Mouse (Mus musculus): ENCODE measurements at regions not wholly inside any gene's neighbourhood (a gene's known extent, or its start where the extent isn't known, plus 50 kb on each side); places are given as distances from the start of the nearest gene placed in this dataset.
A peak's percentile ranks its signal among the peaks of the same experiment; 100 is the strongest.

- Histone ChIP-seq H3K36me3 (no peaks in the 10 kb centered on the region), H3K9ac (no peak overlapping the region), H3K4me2 (replicated peaks) (no peak overlapping the region), H3K27ac (replicated peaks) (no peak overlapping the region), H3K27me3 (no peaks in the 10 kb centered on the region), H3K9me3 (replicated peaks) (0 out of 2 replicates have a peak, but pooled peaks cover 3% of the 10 kb centered on the region), H3K4me1 (peaks cover 21% of the 10 kb centered on the region), H3K4me3 (replicated peaks) (no peak overlapping the region)
- WGBS, result 75% methylated on average over 2 of the region's 2 CpGs
- ATAC-seq (ENCODE audit: insufficient number of reproducible peaks, low FRiP score, low TSS enrichment, low read depth), result no peak
These were observed 164.0 kb downstream of the Mex3b start for GRCm38 (mm10) chr7:83031101-83031500.

DNA sequence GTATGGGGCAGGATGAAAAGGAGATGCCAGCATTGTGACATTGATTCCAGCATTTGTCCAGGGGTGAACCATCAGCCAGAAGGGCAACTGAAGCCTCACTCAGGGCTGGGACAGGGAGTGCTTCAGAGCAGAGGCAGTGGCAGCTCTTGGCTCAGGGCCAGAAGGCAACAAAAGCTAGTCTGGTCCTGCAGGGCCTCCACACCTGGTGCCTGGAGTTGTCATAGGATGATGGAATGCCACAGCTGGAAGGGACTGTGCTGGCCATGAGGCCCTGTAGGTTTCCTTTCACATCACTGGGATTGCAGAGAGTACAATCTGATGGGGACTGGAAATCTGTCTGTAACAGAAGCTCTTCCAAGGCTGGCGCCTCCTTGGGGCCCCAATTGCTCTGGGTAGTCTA lies 164.9 kb downstream of the Mex3b start:
- 68% methylated on average over 1 of the region's 1 CpGs for WGBS
- Histone ChIP-seq H3K4me2 (replicated peaks) (no peak overlapping the region), H3K27me3 (no peaks in the 10 kb centered on the region), H3K9me3 (replicated peaks) (0 out of 2 replicates have a peak, but pooled peaks cover 3% of the 10 kb centered on the region), H3K4me1 (peaks cover 25% of the 10 kb centered on the region), H3K27ac (replicated peaks) (no peak overlapping the region), H3K9ac (no peak overlapping the region), H3K4me3 (replicated peaks) (no peak overlapping the region), H3K36me3 (no peaks in the 10 kb centered on the region)
- peak; percentile 64 for ATAC-seq (ENCODE audit: insufficient number of reproducible peaks, low FRiP score, low TSS enrichment, low read depth)

DNA sequence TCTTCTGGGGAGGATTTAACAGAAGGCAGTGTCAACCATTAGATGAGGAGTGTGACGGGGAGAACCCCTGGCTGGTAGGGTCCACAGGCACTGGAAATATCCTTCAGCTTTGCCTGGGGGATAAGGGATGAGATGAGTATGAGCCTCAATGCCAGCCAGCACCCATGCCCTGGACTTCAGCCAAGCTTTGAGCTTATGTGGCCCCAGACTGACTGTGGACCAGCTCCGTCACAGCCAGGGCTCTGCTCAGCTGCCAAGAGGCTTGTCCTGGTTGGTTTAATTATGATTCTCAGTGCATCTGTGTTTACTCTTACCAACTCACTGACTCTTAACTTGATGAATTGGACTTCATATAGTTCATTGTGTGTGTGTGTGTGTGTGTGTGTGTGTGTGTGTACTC lies 165.8 kb downstream of the Mex3b start:
- Histone ChIP-seq H3K4me3 (replicated peaks) (no peak overlapping the region), H3K36me3 (no peaks in the 10 kb centered on the region), H3K4me2 (replicated peaks) (no peak overlapping the region), H3K27ac (replicated peaks) (0 out of 2 replicates have a peak overlapping the region, but pooled peaks have one; percentile 23), H3K9ac (no peak overlapping the region), H3K4me1 (peaks cover 29% of the 10 kb centered on the region), H3K9me3 (replicated peaks) (0 out of 2 replicates have a peak, but pooled peaks cover 3% of the 10 kb centered on the region), H3K27me3 (no peaks in the 10 kb centered on the region)
- 70% methylated on average over 2 of the region's 2 CpGs for WGBS
- ATAC-seq (ENCODE audit: insufficient number of reproducible peaks, low FRiP score, low TSS enrichment, low read depth), result no peak

- Histone ChIP-seq H3K4me3 (replicated peaks) (no peak overlapping the region), H3K9ac (no peak overlapping the region), H3K36me3 (no peaks in the 10 kb centered on the region), H3K4me1 (peaks cover 33% of the 10 kb centered on the region), H3K27me3 (no peaks in the 10 kb centered on the region), H3K9me3 (replicated peaks) (0 out of 2 replicates have a peak, but pooled peaks cover 3% of the 10 kb centered on the region), H3K27ac (replicated peaks) (peak overlapping the region; percentile 81), H3K4me2 (replicated peaks) (no peak overlapping the region)
- ATAC-seq (ENCODE audit: insufficient number of reproducible peaks, low FRiP score, low TSS enrichment, low read depth), result no peak
- WGBS, result 81% methylated on average over 3 of the region's 3 CpGs
These were observed 168.1 kb downstream of the Mex3b start for GRCm38 (mm10) chr7:83035190-83035589.

GRCm38 (mm10) chr7:83036397-83036796 lies 169.3 kb downstream of the Mex3b start:
- Histone ChIP-seq H3K4me2 (replicated peaks) (no peak overlapping the region), H3K4me1 (peaks cover 33% of the 10 kb centered on the region), H3K9me3 (replicated peaks) (no peaks in the 10 kb centered on the region), H3K27me3 (no peaks in the 10 kb centered on the region), H3K4me3 (replicated peaks) (no peak overlapping the region), H3K27ac (replicated peaks) (no peak overlapping the region), H3K36me3 (no peaks in the 10 kb centered on the region), H3K9ac (no peak overlapping the region)
- ATAC-seq (ENCODE audit: insufficient number of reproducible peaks, low FRiP score, low TSS enrichment, low read depth), result 0 out of 2 replicates have a peak, but pooled peaks have one; percentile 45
- WGBS, result 29% methylated on average over 2 of the region's 2 CpGs

DNA sequence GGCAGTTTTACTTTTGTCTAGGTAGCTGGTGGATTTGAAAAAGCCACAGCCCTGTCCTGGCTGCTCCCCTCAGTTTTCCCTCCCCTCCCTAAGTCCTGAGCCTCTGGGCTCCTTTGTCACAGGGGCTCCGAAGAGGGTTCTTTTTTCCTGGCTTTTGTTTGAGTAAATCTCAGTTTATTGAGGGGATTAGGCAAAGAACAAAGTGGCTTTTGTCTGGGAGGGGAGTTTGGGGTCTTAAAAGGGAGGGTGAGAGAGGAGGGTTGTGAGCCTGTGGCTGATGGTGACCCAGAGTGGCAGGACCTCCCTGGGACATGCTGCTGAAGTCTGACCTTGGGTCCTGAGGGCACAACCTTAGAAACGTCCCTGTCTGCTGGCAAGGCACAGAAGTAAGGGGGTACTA lies 170.0 kb downstream of the Mex3b start:
- peak overlapping the region; percentile 60 for H3K27ac ChIP-seq (replicated peaks)

DNA sequence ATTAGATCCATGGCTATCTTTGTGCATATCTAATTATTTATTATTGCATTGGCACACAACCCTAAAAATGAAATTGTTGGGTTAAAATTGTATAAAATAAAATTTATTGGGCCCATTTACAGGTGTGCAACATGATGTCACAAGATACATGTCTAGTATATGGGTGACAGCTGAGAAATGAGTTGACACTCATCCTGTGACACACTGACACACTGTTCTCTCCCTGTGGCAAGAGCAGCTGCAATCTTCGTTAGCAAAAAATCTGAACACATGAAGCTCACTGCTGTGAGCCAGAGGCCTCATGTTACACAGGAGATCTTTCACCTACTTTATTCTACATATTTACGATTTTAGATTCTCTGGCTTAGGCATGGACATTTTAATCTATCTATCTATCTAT lies 170.6 kb downstream of the Mex3b start:
- ATAC-seq (ENCODE audit: insufficient number of reproducible peaks, low FRiP score, low TSS enrichment, low read depth), result no peak
- 54% methylated on average over 2 of the region's 2 CpGs for WGBS
- H3K4me1 ChIP-seq, result peaks cover 26% of the 10 kb centered on the region
- no peak overlapping the region for H3K4me2 ChIP-seq (replicated peaks)
- no peaks in the 10 kb centered on the region for H3K9me3 ChIP-seq (replicated peaks)
- no peak overlapping the region for H3K4me3 ChIP-seq (replicated peaks)
- no peaks in the 10 kb centered on the region for H3K27me3 ChIP-seq
- H3K9ac ChIP-seq, result no peak overlapping the region
- no peaks in the 10 kb centered on the region for H3K36me3 ChIP-seq
- H3K27ac ChIP-seq (replicated peaks), result no peak overlapping the region

More for the DNA sequence above, 170.0 kb downstream of the Mex3b start:
- peaks cover 30% of the 10 kb centered on the region for H3K4me1 ChIP-seq
- H3K27me3 ChIP-seq, result no peaks in the 10 kb centered on the region
- ATAC-seq (ENCODE audit: insufficient number of reproducible peaks, low FRiP score, low TSS enrichment, low read depth), result no peak
- no peaks in the 10 kb centered on the region for H3K36me3 ChIP-seq
- H3K4me3 ChIP-seq (replicated peaks), result no peak overlapping the region
- H3K9ac ChIP-seq, result no peak overlapping the region
- no peak overlapping the region for H3K4me2 ChIP-seq (replicated peaks)
- H3K9me3 ChIP-seq (replicated peaks), result no peaks in the 10 kb centered on the region
- WGBS, result 7% methylated on average over 2 of the region's 2 CpGs

GRCm38 (mm10) chr7:83043746-83044145 lies 176.6 kb downstream of the Mex3b start:
- Histone ChIP-seq H3K4me2 (replicated peaks) (no peak overlapping the region), H3K4me1 (no peaks in the 10 kb centered on the region), H3K4me3 (replicated peaks) (no peak overlapping the region), H3K9me3 (replicated peaks) (no peaks in the 10 kb centered on the region), H3K36me3 (no peaks in the 10 kb centered on the region), H3K9ac (no peak overlapping the region), H3K27ac (replicated peaks) (no peak overlapping the region), H3K27me3 (no peaks in the 10 kb centered on the region)
- WGBS, result 80% methylated on average over 3 of the region's 3 CpGs
- ATAC-seq (ENCODE audit: insufficient number of reproducible peaks, low FRiP score, low TSS enrichment, low read depth), result no peak

- no peak overlapping the region for H3K9ac ChIP-seq
- H3K27me3 ChIP-seq, result no peaks in the 10 kb centered on the region
- no peak overlapping the region for H3K27ac ChIP-seq (replicated peaks)
- no peaks in the 10 kb centered on the region for H3K36me3 ChIP-seq
- WGBS, result 90% methylated on average over 3 of the region's 3 CpGs
- H3K9me3 ChIP-seq (replicated peaks), result no peaks in the 10 kb centered on the region
- no peak for ATAC-seq (ENCODE audit: insufficient number of reproducible peaks, low FRiP score, low TSS enrichment, low read depth)
- H3K4me3 ChIP-seq (replicated peaks), result no peak overlapping the region
- H3K4me1 ChIP-seq, result no peaks in the 10 kb centered on the region
- H3K4me2 ChIP-seq (replicated peaks), result no peak overlapping the region
These were observed 178.1 kb downstream of the Mex3b start for GRCm38 (mm10) chr7:83045266-83045665.

DNA sequence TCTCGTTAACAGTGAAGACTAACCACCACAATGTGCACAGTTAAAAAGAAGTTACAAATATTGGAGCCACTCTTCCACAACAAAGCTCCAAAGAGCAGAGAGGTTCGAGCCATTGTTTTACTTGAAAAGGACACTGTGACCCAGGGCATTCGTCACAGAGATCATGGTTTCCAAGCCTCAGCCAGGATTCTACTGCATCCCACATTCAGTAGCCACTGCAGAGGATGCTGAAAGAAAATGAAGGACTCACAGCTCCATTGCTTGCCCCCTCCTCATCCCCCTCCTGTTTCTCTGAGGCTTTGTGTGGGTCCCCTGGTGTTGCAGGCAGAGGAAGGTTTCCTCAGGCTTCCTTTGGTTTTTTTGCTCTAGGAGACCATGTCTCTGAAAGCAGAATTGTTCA lies 182.9 kb downstream of the Mex3b start:
- H3K9me3 ChIP-seq (replicated peaks), result no peaks in the 10 kb centered on the region
- H3K36me3 ChIP-seq, result no peaks in the 10 kb centered on the region
- H3K9ac ChIP-seq, result no peak overlapping the region
- H3K4me1 ChIP-seq, result no peaks in the 10 kb centered on the region
- H3K27me3 ChIP-seq, result no peaks in the 10 kb centered on the region
- no peak overlapping the region for H3K4me2 ChIP-seq (replicated peaks)
- no peak for ATAC-seq (ENCODE audit: insufficient number of reproducible peaks, low FRiP score, low TSS enrichment, low read depth)
- 55% methylated on average over 3 of the region's 3 CpGs for WGBS
- no peak overlapping the region for H3K4me3 ChIP-seq (replicated peaks)
- no peak overlapping the region for H3K27ac ChIP-seq (replicated peaks)

DNA sequence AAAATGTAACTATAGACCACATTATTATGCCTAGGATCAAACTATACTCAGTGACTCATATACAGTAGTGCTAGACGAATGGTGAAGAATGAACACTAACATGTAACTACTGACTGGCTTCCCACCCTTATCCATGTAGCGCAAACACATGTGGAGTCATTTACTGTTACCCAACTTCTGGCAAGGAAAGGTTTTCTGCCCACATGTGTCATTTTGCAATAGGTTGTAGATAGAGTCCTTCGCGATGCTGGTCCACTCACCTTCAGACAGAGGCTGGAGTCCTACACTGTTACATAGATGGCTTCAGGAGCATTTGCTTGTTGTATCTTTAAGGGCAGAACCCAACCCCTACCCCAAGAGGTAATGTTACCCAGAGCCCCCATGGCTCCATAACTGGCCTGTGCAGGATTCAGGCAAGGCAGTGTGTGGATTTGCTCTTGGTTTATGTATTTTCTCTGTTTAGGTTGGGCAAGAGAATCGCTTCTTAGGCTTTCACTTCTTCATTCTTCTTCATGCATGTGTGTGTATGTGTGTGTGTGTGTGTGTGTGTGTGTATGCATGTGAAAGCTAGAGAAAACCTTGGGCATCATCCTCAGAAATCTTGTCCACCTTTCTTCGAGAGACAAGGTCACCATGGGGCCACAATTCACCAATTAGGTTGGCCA lies 183.8 kb downstream of the Mex3b start:
- Histone ChIP-seq H3K4me3 (replicated peaks) (no peak overlapping the region), H3K4me1 (0 out of 2 replicates have a peak, but pooled peaks cover under 1% of the 10 kb centered on the region), H3K9ac (no peak overlapping the region), H3K27ac (replicated peaks) (no peak overlapping the region), H3K4me2 (replicated peaks) (no peak overlapping the region), H3K36me3 (no peaks in the 10 kb centered on the region), H3K9me3 (replicated peaks) (no peaks in the 10 kb centered on the region), H3K27me3 (no peaks in the 10 kb centered on the region)
- WGBS, result 87% methylated on average over 6 of the region's 6 CpGs
- no peak for ATAC-seq (ENCODE audit: insufficient number of reproducible peaks, low FRiP score, low TSS enrichment, low read depth)

Data from embryonic facial prominence, embryonic 15.5 days (tissue).